Mouse (Mus musculus): Measurements from ENCODE around the gene Fcho2. TPM values are rescaled to one million over a fixed set of nuclear protein-coding genes. Genes with fewer than 3 reads are reported as not detected.

Fcho2 gene
- polyA plus RNA-seq, 1 experiment from 2014 or later = 25.3 TPM

GRCm38 (mm10) chr13:98687931-98688330 is 127.3 kb downstream of the Fcho2 start:
- DNase-seq (ENCODE audit: low spot score) (no peak), ATAC-seq (replicated peaks; ENCODE audit: low FRiP score) (no peak)
- Histone ChIP-seq H3K4me2 (no peak overlapping the region), H3K36me3 (ENCODE audit: control insufficient read depth, insufficient read depth, low read length) (no peaks in the 10 kb centered on the region), H3K9me3 (ENCODE audit: control insufficient read depth, low read length) (no peaks in the 10 kb centered on the region), H3K27ac (ENCODE audit: low read depth, low read length) (no peak overlapping the region), H3K9ac (ENCODE audit: low read depth, low read length) (no peak overlapping the region), H3K27me3 (replicated peaks; ENCODE audit: control insufficient read depth, insufficient read depth, low read length) (no peaks in the 10 kb centered on the region), H3K4me1 (replicated peaks; ENCODE audit: control insufficient read depth, insufficient read depth, low read length) (no peaks in the 10 kb centered on the region), H3K4me3 (ENCODE audit: low read depth, low read length) (no peak overlapping the region)
- 77% methylated on average over 9 of the region's 9 CpGs for WGBS

- no peak overlapping the region for H3K9ac ChIP-seq (ENCODE audit: low read depth, low read length)
- no peak overlapping the region for H3K4me3 ChIP-seq (ENCODE audit: low read depth, low read length)
- no peaks in the 10 kb centered on the region for H3K36me3 ChIP-seq (ENCODE audit: control insufficient read depth, insufficient read depth, low read length)
- no peaks in the 10 kb centered on the region for H3K27me3 ChIP-seq (replicated peaks; ENCODE audit: control insufficient read depth, insufficient read depth, low read length)
- no peaks in the 10 kb centered on the region for H3K4me1 ChIP-seq (replicated peaks; ENCODE audit: control insufficient read depth, insufficient read depth, low read length)
- no peak overlapping the region for H3K4me2 ChIP-seq
- no peak overlapping the region for H3K27ac ChIP-seq (ENCODE audit: low read depth, low read length)
- ATAC-seq (replicated peaks; ENCODE audit: low FRiP score) = no peak
- no peaks in the 10 kb centered on the region for H3K9me3 ChIP-seq (ENCODE audit: control insufficient read depth, low read length)
- DNase-seq (ENCODE audit: low spot score) = no peak
- WGBS = 74% methylated on average over 9 of the region's 9 CpGs
These were observed 130.9 kb downstream of the Fcho2 start for GRCm38 (mm10) chr13:98684144-98684900.

GRCm38 (mm10) chr13:98683412-98683811 is 131.8 kb downstream of the Fcho2 start:
- no peak overlapping the region for H3K4me2 ChIP-seq
- H3K9ac ChIP-seq (ENCODE audit: low read depth, low read length) = no peak overlapping the region
- no peaks in the 10 kb centered on the region for H3K9me3 ChIP-seq (ENCODE audit: control insufficient read depth, low read length)
- ATAC-seq (replicated peaks; ENCODE audit: low FRiP score) = no peak
- H3K4me1 ChIP-seq (replicated peaks; ENCODE audit: control insufficient read depth, insufficient read depth, low read length) = no peaks in the 10 kb centered on the region
- H3K36me3 ChIP-seq (ENCODE audit: control insufficient read depth, insufficient read depth, low read length) = no peaks in the 10 kb centered on the region
- H3K27me3 ChIP-seq (replicated peaks; ENCODE audit: control insufficient read depth, insufficient read depth, low read length) = no peaks in the 10 kb centered on the region
- no peak for DNase-seq (ENCODE audit: low spot score)
- H3K4me3 ChIP-seq (ENCODE audit: low read depth, low read length) = no peak overlapping the region
- H3K27ac ChIP-seq (ENCODE audit: low read depth, low read length) = no peak overlapping the region
- WGBS = 66% methylated on average over 2 of the region's 2 CpGs

GRCm38 (mm10) chr13:98680470-98681060 is 134.7 kb downstream of the Fcho2 start:
- Histone ChIP-seq H3K9me3 (ENCODE audit: control insufficient read depth, low read length) (no peaks in the 10 kb centered on the region), H3K4me1 (replicated peaks; ENCODE audit: control insufficient read depth, insufficient read depth, low read length) (no peaks in the 10 kb centered on the region), H3K36me3 (ENCODE audit: control insufficient read depth, insufficient read depth, low read length) (no peaks in the 10 kb centered on the region), H3K27ac (ENCODE audit: low read depth, low read length) (no peak overlapping the region), H3K9ac (ENCODE audit: low read depth, low read length) (no peak overlapping the region), H3K4me3 (ENCODE audit: low read depth, low read length) (no peak overlapping the region), H3K27me3 (replicated peaks; ENCODE audit: control insufficient read depth, insufficient read depth, low read length) (no peaks in the 10 kb centered on the region; the same call in 1 of the 2 replicates), H3K4me2 (no peak overlapping the region)
- WGBS = 73% methylated on average over 5 of the region's 5 CpGs
- DNase-seq (ENCODE audit: low spot score) (no peak), ATAC-seq (replicated peaks; ENCODE audit: low FRiP score) (no peak)

GRCm38 (mm10) chr13:98679631-98680041 is 135.6 kb downstream of the Fcho2 start:
- H3K4me1 ChIP-seq (replicated peaks; ENCODE audit: control insufficient read depth, insufficient read depth, low read length) = no peaks in the 10 kb centered on the region
- WGBS = 29% methylated on average over 4 of the region's 4 CpGs
- DNase-seq (ENCODE audit: low spot score) = no peak
- H3K27ac ChIP-seq (ENCODE audit: low read depth, low read length) = no peak overlapping the region
- no peak overlapping the region for H3K4me2 ChIP-seq
- no peaks in the 10 kb centered on the region for H3K9me3 ChIP-seq (ENCODE audit: control insufficient read depth, low read length)
- no peak overlapping the region for H3K9ac ChIP-seq (ENCODE audit: low read depth, low read length)
- no peaks in the 10 kb centered on the region; the same call in 1 of the 2 replicates for H3K27me3 ChIP-seq (replicated peaks; ENCODE audit: control insufficient read depth, insufficient read depth, low read length)
- ATAC-seq (replicated peaks; ENCODE audit: low FRiP score) = no peak
- no peaks in the 10 kb centered on the region for H3K36me3 ChIP-seq (ENCODE audit: control insufficient read depth, insufficient read depth, low read length)
- H3K4me3 ChIP-seq (ENCODE audit: low read depth, low read length) = no peak overlapping the region

- no peak overlapping the region for H3K9ac ChIP-seq (ENCODE audit: low read depth, low read length)
- 88% methylated on average over 1 of the region's 1 CpGs for WGBS
- H3K27ac ChIP-seq (ENCODE audit: low read depth, low read length) = no peak overlapping the region
- no peaks in the 10 kb centered on the region for H3K4me1 ChIP-seq (replicated peaks; ENCODE audit: control insufficient read depth, insufficient read depth, low read length)
- DNase-seq (ENCODE audit: low spot score) (no peak), ATAC-seq (replicated peaks; ENCODE audit: low FRiP score) (no peak)
- no peak overlapping the region for H3K4me2 ChIP-seq
- H3K9me3 ChIP-seq (ENCODE audit: control insufficient read depth, low read length) = no peaks in the 10 kb centered on the region
- H3K4me3 ChIP-seq (ENCODE audit: low read depth, low read length) = no peak overlapping the region
- no peaks in the 10 kb centered on the region for H3K36me3 ChIP-seq (ENCODE audit: control insufficient read depth, insufficient read depth, low read length)
- H3K27me3 ChIP-seq (replicated peaks; ENCODE audit: control insufficient read depth, insufficient read depth, low read length) = no peaks in the 10 kb centered on the region; the same call in 1 of the 2 replicates
These were observed 136.0 kb downstream of the Fcho2 start for GRCm38 (mm10) chr13:98679230-98679629.

GRCm38 (mm10) chr13:98673922-98674321 is 141.3 kb downstream of the Fcho2 start:
- Histone ChIP-seq H3K9ac (ENCODE audit: low read depth, low read length) (no peak overlapping the region), H3K27ac (ENCODE audit: low read depth, low read length) (no peak overlapping the region), H3K4me3 (ENCODE audit: low read depth, low read length) (no peak overlapping the region), H3K27me3 (replicated peaks; ENCODE audit: control insufficient read depth, insufficient read depth, low read length) (no peaks in the 10 kb centered on the region; the same call in 1 of the 2 replicates), H3K36me3 (ENCODE audit: control insufficient read depth, insufficient read depth, low read length) (no peaks in the 10 kb centered on the region), H3K4me1 (replicated peaks; ENCODE audit: control insufficient read depth, insufficient read depth, low read length) (no peaks in the 10 kb centered on the region), H3K4me2 (no peak overlapping the region), H3K9me3 (ENCODE audit: control insufficient read depth, low read length) (no peaks in the 10 kb centered on the region)
- DNase-seq (ENCODE audit: low spot score) (no peak), ATAC-seq (replicated peaks; ENCODE audit: low FRiP score) (no peak)
- 60% methylated on average over 4 of the region's 4 CpGs for WGBS

All from liver, embryonic 11.5 days (tissue).